Mouse (Mus musculus) heart, postnatal 0 days (tissue): ENCODE results near the gene Car15.
A peak's percentile ranks its signal among the peaks of the same experiment; 100 is the strongest.

Source experiments
- CTCF ChIP-seq: IDR thresholded peaks from 2 replicates; pipeline ENCODE4 v1.5.1; 2016; ENCODE audit warnings: antibody characterized with exemption, control low read depth, low read depth
- EP300 ChIP-seq: IDR thresholded peaks from 2 replicates; pipeline ENCODE4 v1.6.1; 2016; ENCODE audit warnings: antibody characterized with exemption, low read depth

GRCm38 (mm10) chr16:17812120-17812519 lies 26.0 kb downstream of the Car15 start:
- TF ChIP-seq CTCF (peak; percentile 89), EP300 (no peak)
